Comparison of ENCODE assay signal across 33 mouse cellular contexts in genomic region chr10:95891214-95891960, GRCm38 (mm10). TPM values are rescaled to one million over a fixed set of nuclear protein-coding genes. Genes with fewer than 3 reads are reported as not detected.
DNase-seq lines count a peak whose midpoint lies in the region; ATAC-seq lines count a peak whose summit lies in the region.
"Had no signal": no experiment of that assay in that cellular context is flagged by ENCODE, and none has a peak within 500 bp of the region (broad histone marks: within the 10 kb centered on the region; RNA-seq: fewer than 3 reads in every experiment).

No protein-coding gene starts in this region.

- H3K27me3 ChIP-seq in midbrain, embryonic 11.5 days (ENCODE audit: control insufficient read depth, insufficient read depth, low read length), result no peaks in the 10 kb centered on the region
- 0 out of 2 replicates have a peak, but pooled peaks cover 3% of the 10 kb centered on the region for H3K27me3 ChIP-seq in midbrain, embryonic 14.5 days (ENCODE audit: control insufficient read depth, insufficient read depth, low read length)
- H3K27me3 ChIP-seq: embryonic facial prominence, embryonic 12.5 days; embryonic facial prominence, embryonic 15.5 days had no signal

- no peaks in the 10 kb centered on the region for H3K36me3 ChIP-seq in midbrain, embryonic 11.5 days (ENCODE audit: control insufficient read depth, insufficient read depth, low read length)
- H3K36me3 ChIP-seq in midbrain, embryonic 14.5 days (ENCODE audit: control insufficient read depth, insufficient read depth, low read length), result no peaks in the 10 kb centered on the region
- H3K36me3 ChIP-seq: embryonic facial prominence, embryonic 12.5 days; embryonic facial prominence, embryonic 15.5 days; heart, embryonic 10.5 days; heart, embryonic 13.5 days had no signal

- no peaks in the 10 kb centered on the region for H3K9me3 ChIP-seq in midbrain, embryonic 11.5 days (ENCODE audit: control insufficient read depth, low read length)
- H3K9me3 ChIP-seq in midbrain, embryonic 14.5 days (ENCODE audit: control insufficient read depth, low read length), result no peaks in the 10 kb centered on the region
- H3K9me3 ChIP-seq: embryonic facial prominence, embryonic 12.5 days; embryonic facial prominence, embryonic 15.5 days; heart, embryonic 10.5 days; heart, embryonic 13.5 days had no signal

- no peak overlapping the region for H3K27ac ChIP-seq in midbrain, embryonic 11.5 days (ENCODE audit: low read depth, low read length)
- H3K27ac ChIP-seq in midbrain, embryonic 14.5 days (replicated peaks; ENCODE audit: low read depth, low read length), result no peak overlapping the region
- H3K27ac ChIP-seq: embryonic facial prominence, embryonic 12.5 days; embryonic facial prominence, embryonic 15.5 days; gastrocnemius, adult 2 months; heart, embryonic 10.5 days; heart, embryonic 13.5 days; hindbrain, embryonic 14.5 days; hindbrain, postnatal 0 days had no signal

- no peak overlapping the region for H3K9ac ChIP-seq in midbrain, embryonic 11.5 days (ENCODE audit: low read length)
- no peak overlapping the region for H3K9ac ChIP-seq in midbrain, embryonic 14.5 days (replicated peaks; ENCODE audit: low read length)
- H3K9ac ChIP-seq: embryonic facial prominence, embryonic 12.5 days; embryonic facial prominence, embryonic 15.5 days; forebrain, postnatal 0 days; heart, embryonic 13.5 days; hindbrain, embryonic 14.5 days had no signal

- no peak for ATAC-seq in midbrain, embryonic 11.5 days (ENCODE audit: low FRiP score)
- ATAC-seq in midbrain, embryonic 14.5 days (ENCODE audit: low FRiP score, low TSS enrichment), result no peak
- ATAC-seq: forebrain, embryonic 14.5 days; forebrain, postnatal 0 days; hindbrain, postnatal 0 days; inflammation-experienced regulatory T-cells, adult 6 months; intestine, embryonic 16.5 days had no signal

- no peak overlapping the region for H3K4me2 ChIP-seq in midbrain, embryonic 11.5 days
- H3K4me2 ChIP-seq in midbrain, embryonic 14.5 days (ENCODE audit: low read length), result no peak overlapping the region
- H3K4me2 ChIP-seq: embryonic facial prominence, embryonic 12.5 days; embryonic facial prominence, embryonic 15.5 days; heart, embryonic 13.5 days; hindbrain, embryonic 14.5 days had no signal

- WGBS in midbrain, embryonic 11.5 days, result 77% methylated on average over 7 of the region's 7 CpGs
- WGBS in midbrain, embryonic 14.5 days, result 77% methylated on average over 7 of the region's 7 CpGs

- DNase-seq in midbrain, embryonic 11.5 days (ENCODE audit: low spot score, missing footprints), result peak; percentile 23
- no peak for DNase-seq in midbrain, embryonic 14.5 days
- peak; percentile 93 for DNase-seq in ES-CJ7 (ENCODE audit: low read depth, low spot score)
- peak; percentile 86 for DNase-seq in ZHBTc4 (ENCODE audit: low read depth, low spot score)
- DNase-seq in urinary bladder, postnatal 10 days (ENCODE audit: low spot score), result no peak
- DNase-seq in urinary bladder, postnatal 4 days (ENCODE audit: low spot score in 2 of 2), result no peak
- DNase-seq: adrenal gland, adult 2 months; adrenal gland, postnatal 14 days; cerebellum, adult 11 months; cerebellum, adult 2 months; cerebellum, adult 9-11 months; cerebellum, postnatal 25 days; forebrain, postnatal 0 days; gastrocnemius, adult 2 months; gastrocnemius, postnatal 14 days; heart, adult 18-20 months; heart, postnatal 14 days; heart, postnatal 4 days had no signal

- H3K4me1 ChIP-seq in midbrain, embryonic 11.5 days (ENCODE audit: control insufficient read depth, insufficient read depth, low read length), result no peaks in the 10 kb centered on the region
- no peaks in the 10 kb centered on the region for H3K4me1 ChIP-seq in midbrain, embryonic 14.5 days (ENCODE audit: control insufficient read depth, insufficient read depth, low read length)
- H3K4me1 ChIP-seq: embryonic facial prominence, embryonic 12.5 days; embryonic facial prominence, embryonic 15.5 days had no signal

- no peak overlapping the region for H3K4me3 ChIP-seq in midbrain, embryonic 11.5 days (ENCODE audit: low read depth, low read length)
- no peak overlapping the region for H3K4me3 ChIP-seq in midbrain, embryonic 14.5 days (replicated peaks; ENCODE audit: low read depth, low read length)
- H3K4me3 ChIP-seq: embryonic facial prominence, embryonic 12.5 days; embryonic facial prominence, embryonic 15.5 days; erythroblast, embryonic 14.5 days; gastrocnemius, adult 2 months; heart, embryonic 10.5 days; heart, embryonic 13.5 days had no signal

RNA-seq across cellular contexts. Expression of gene Gm33543, which starts 48.7 kb away (rescaled TPM):
- not detected in 2 replicates for polyA plus RNA-seq in midbrain, embryonic 11.5 days (2014; fragmentation: Nextera tagmentation; extraction: Ambion mirVana)
- not detected in 2 replicates for polyA plus RNA-seq in midbrain, embryonic 14.5 days (2014; fragmentation: Nextera tagmentation; extraction: Ambion mirVana)
- polyA plus RNA-seq: adrenal gland, adult 2 months; C2C12; CD4-positive, CD25-positive, alpha-beta regulatory T cell, adult 4 months; cerebellum, adult 2 months; embryonic facial prominence, embryonic 12.5 days; erythroblast, embryonic 14.5 days; forebrain, embryonic 14.5 days; forebrain, postnatal 0 days; frontal cortex, adult 2 months; heart, embryonic 10.5 days; heart, embryonic 13.5 days; heart, embryonic 16.5 days; hindbrain, embryonic 11.5 days; hindbrain, embryonic 14.5 days; inflammation-experienced regulatory T-cells, adult 6 months; intestine, embryonic 16.5 days had no signal

RNA-seq across cellular contexts. Expression of gene Eea1, which starts 49.1 kb away (rescaled TPM):
- 14.7 and 14.8 TPM in 2 replicates for polyA plus RNA-seq in midbrain, embryonic 11.5 days (2014; fragmentation: Nextera tagmentation; extraction: Ambion mirVana)
- 23.2 and 26.3 TPM in 2 replicates for polyA plus RNA-seq in midbrain, embryonic 14.5 days (2014; fragmentation: Nextera tagmentation; extraction: Ambion mirVana)

Comparison
In these comparisons a context has a peak if more than half of its experiments do, and no peak if none do; other contexts are left out.
1. DNase-seq: peak in midbrain, embryonic 11.5 days (single experiment), ES-CJ7 (single experiment) and ZHBTc4 (single experiment); none in midbrain, embryonic 14.5 days (single experiment), urinary bladder, postnatal 10 days (single experiment) and urinary bladder, postnatal 4 days (0 of 2).